Mouse (Mus musculus): ENCODE results near the gene Sgsm1.

Gene Sgsm1

DNA sequence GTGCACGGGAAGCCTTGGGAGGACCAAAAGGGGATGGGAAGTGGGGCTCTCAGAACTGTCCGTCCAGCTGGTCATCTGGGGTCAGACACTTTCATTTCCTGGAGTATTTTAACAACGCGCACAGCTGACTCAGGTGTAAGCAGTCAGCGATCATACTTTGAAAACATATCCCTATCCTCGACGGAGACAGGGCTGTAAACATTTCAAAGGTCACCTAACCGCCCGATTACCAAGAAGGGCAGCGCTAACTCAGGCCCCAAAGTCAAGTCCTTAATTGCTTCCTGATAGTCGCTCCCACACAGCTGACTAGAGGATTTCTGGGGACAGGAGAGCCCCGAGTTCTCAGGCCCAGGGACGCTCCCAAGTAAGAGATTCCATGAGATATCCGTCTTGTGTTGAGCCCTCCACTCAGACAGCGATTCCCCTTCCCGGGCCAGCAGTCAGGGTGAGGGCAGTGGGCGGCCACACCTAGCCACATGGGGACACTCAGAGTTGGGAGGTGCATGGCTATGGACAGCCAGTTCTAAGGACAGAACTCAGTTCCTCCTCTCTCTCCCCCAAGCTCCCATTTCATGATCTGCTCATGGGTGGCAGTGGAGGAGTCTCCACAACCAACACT, 91.9 kb downstream of the Sgsm1 start:
- DNase-seq (ENCODE audit: low read depth, low spot score), result no peak

DNA sequence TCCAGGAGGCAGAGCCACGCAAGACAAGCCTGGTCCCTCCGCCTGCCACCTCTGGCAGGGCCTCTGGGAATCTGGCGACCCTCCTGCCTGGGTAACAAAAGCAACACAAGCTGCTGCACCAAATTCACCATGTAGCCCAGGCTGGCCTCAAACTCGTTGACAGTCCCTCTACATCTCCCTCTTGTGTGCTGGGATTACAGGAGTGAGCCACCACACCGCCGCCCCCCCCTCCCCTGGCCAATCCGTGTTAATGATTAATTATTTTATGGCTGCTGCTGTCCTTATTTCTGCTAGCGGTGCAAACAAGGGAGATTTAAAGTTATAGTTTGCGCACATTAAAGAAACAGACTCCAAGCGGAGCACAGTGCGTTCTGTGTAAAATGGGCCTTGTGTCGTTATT, 93.5 kb downstream of the Sgsm1 start:
- no peak for DNase-seq (ENCODE audit: low read depth, low spot score)

DNA sequence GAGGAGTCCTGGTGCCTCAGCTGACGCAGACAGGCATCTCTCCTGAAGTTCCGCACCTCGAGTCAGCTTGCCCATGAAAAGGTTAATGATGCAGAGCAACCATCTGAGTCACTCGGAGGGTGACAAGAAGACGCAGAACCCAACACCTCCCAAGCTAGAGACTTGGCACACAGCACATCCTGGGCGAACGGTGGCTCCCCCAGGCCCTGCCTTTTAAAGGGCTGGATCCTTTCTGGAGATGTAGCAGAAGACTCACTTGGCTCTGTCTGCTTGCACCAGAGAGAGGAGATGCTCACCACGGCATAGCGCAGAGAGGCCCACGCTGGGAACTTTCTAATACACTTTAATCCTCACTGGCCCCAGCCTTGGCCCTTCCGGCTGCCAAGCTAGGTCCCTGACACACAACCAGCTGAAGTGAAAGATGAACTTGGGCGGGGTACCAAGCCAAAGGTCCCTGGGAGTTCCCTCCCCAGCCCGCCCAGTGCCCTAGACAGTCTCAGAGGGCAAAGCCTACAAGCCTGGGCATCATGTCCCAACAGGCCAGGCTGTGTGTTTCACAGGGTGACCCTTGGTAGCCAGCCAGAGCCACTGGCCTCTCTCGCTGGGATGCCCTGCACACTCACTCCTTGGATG, 94.1 kb downstream of the Sgsm1 start:
- no peak for DNase-seq (ENCODE audit: low read depth, low spot score)

DNA sequence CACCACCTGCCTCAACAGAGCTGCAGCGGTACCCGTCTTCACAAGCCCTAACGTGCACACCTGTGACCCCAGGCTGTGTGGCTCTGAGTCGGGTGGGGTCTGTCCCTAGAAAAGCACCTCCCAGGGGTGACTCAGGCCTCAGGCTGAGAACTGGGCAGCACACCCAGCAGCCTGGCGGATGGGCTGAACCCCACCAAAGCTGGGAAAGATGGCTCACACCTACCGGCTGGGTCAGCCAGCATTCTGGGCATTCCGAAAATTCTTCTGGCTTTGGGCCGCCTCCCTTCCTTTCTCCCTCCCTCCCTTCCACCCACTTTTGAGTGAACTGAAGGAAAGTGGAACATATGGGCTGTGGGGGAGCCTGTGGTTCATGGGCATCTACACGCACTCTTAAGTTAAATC, 95.0 kb downstream of the Sgsm1 start:
- DNase-seq (ENCODE audit: low read depth, low spot score), result no peak

DNA sequence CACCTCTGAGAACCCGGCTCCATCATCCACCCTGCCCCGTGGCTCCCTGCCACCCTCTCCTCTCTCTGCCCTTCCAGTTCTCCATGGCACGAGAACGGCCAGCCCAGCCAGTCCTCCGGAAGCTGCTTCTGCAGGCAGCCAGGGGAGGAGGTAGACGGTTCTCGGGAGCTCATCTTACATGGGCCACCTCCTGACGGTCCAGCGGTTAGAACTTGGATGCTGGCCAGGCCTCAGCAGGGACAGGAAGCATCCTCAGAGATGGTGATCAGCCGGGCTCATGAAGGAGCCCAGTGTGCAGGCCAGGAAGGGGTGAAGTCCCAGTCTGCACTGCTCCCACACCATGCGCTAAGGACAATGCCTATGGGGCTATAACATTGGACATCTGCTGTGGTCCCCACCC, 96.1 kb downstream of the Sgsm1 start:
- no peak for DNase-seq (ENCODE audit: low read depth, low spot score)

DNA sequence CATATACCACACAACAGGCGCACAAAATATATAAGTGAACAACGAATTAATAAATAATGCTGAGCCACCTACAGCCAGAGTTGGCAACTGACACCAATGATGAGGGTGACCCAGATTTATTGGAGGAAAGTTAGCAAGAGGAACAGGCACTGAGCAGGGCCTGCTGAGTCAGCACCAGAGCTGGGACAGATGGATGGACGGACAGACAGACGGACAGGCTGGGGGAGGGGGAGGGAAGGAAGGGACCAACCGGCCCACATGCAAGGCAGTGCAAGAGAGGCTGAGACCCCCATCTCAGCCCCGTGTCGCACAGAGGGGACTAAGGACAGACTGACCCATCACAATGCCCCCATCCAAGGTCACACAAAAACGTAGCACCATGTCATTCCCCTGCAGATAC, 96.5 kb downstream of the Sgsm1 start:
- DNase-seq (ENCODE audit: low read depth, low spot score), result no peak

DNA sequence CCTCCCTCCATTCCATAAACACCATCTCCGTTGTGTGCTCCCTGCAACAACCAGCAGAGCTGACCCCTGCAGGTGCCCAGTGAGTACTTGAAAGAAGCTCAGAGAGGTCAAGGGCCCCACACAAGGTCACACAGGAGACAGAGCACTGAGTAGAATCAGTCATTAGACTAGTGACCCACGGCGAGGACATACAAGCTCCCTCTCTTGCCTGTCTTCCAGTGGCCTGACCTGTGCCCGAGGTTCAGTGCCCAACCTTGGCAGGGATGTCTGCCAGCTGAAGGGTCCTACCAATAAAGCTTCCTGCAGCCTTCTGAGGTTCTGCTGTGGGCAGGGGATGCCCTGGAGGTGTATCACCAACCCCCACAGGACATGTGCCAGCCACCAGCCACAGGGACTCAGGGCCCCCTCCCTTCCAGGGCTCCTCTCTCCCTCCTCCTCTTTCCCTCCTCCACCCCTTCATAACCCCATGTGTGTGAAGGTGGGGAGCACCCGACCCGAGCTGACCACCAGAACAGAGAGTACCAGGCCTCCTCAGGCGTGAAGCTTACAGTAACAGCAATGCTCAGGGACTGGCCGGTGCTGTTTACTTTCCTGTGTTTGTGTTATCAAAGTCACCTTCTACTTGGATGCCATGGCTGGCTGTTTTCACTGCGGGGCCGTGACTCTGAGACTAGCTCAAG, 98.3 kb downstream of the Sgsm1 start:
- DNase-seq (ENCODE audit: low read depth, low spot score), result no peak

DNA sequence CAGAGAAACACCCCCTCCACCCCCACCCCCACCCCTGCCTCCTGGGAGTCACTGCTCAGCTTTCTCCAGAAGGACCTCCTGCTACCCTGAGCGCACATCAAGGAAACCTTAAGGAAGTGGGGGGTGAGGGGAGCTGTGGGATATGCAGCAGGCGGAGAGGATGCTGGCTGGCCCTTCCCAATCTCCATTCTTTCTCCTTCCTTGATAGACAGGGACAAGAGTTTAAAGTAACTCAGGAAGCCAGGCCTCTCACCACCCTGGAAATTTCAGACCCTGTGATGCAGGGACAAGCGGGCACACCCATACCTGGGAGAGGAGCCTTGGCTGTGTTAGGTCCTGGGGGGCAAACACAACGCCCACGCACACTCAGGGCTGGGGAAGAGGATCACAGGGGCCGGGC, 100.3 kb downstream of the Sgsm1 start:
- DNase-seq (ENCODE audit: low read depth, low spot score), result no peak

DNA sequence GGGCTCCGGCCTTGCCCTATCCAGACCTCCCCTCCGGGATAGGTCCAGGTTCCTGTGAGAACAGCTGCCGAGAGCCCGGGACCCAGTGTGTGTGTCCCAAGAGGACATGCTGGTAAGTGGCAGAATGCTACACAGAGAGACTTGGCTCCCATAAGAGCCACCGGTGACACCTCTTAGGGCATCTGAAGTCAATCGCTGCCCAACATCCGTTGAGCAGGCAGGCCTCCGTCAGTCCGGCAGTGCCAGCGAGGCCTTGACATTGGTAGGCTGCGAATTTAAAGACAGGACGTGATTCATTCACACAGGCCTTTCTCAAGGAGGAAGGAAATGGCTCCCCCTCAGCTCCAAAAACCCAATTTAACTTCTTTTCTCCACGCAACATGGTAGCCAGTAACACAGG, 100.7 kb downstream of the Sgsm1 start:
- DNase-seq (ENCODE audit: low read depth, low spot score), result no peak

DNA sequence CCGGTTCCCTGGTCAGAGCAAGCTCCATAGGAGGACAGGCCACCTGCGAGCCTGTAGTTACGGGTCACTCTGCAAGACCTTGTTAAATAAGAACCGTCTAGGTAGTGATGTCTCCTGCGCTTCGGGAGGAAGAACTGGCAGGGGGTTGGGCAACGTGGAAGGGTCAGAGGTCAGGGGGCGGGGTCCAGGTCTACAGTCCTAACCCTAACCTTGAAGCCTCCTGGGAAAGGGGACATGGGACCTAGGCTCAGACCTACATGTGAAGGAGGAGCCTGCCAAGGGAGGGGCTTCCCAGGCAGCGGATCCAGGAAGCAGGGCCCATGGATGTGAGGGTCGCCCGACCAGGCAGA, 101.2 kb downstream of the Sgsm1 start:
- DNase-seq (ENCODE audit: low read depth, low spot score), result no peak

DNA sequence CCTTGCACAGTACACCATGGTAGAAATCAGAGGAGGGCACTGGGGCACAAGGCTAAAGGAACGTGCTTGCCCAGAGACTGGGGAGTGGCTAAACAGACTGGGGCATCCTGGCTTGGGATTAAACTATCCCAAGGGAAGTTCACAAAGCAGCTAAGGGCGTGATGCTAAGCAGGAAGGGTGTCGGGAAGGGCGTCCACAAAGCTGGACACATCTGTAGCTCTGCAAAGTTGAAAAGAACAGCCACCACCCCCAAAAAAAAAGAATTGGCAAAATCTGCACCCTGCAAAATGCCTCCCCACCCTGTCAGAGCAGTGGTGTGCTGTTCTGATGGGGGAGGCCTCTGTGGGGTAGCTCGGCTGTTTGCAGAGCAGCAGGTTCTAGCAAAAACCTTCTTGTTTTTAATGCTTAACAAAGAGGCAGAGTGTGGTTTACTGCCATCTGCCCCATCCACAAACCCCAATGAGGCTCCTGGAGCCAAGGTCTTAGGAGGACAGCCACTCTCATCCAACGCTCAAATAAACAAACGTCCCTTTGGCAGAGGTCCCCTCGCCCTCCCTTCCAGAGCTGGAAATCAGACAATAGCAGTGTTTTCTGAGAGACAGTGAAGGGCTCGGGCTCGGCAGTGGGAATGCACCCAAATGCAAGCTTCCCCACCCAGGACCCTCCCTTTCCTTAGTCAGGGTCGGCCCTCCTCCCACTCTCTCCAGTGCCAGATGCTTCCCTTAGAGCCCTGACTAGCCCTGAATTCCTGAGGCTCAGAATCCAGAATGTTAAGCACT, 101.8 kb downstream of the Sgsm1 start:
- no peak for DNase-seq (ENCODE audit: low read depth, low spot score)

DNA sequence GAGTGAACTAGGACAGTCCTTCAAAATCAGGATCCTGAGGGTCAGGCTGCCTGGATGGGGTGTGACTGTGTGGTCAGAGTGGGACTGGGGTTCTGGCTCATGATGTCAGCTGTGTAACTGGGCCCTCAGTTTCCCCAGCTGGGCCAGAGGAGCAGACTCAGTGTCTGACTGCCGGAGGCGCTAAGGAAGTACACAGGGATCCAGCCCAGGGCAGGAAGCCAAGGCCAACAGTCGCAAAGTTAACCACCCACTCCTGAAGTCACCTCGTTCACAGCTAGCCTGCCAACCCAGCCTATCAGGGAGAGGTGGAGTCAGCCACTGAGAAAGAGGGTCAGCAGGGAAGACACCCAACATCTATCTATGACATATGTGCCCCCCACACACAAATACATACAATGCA, 102.5 kb downstream of the Sgsm1 start:
- no peak for DNase-seq (ENCODE audit: low read depth, low spot score)

DNA sequence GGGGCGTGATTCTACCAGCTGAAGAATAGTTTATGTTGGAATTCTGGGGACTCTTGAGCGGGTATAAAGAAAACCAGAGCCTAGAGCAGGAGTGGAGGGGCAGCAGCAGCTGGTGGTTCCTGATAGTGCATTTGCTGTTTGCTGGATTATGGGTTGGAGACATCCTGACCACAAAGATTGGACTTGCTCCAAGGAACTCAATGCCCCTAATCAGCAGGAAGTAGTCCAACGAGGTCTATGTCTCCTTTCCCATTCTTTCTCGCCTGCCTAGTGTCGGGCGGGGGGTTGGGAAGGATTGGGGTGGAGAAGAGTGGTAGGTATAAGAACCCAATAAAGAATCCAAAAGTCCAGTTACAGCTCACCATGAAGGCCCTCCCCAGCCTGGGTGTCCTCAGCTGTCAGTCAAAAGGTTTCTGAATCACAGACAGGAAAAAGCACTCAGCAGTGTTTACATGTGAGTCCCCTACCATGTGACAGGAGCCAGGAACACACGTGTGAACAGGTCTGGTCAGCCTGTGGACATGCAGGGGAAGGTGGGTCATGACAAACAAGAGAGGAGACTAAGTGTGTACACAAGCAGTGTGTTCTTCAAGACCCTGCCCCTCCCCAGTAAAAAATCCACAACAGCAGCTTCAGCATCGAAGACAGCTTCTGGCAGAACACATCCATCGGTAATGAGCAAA, 103.8 kb downstream of the Sgsm1 start:
- no peak for DNase-seq (ENCODE audit: low read depth, low spot score)

DNA sequence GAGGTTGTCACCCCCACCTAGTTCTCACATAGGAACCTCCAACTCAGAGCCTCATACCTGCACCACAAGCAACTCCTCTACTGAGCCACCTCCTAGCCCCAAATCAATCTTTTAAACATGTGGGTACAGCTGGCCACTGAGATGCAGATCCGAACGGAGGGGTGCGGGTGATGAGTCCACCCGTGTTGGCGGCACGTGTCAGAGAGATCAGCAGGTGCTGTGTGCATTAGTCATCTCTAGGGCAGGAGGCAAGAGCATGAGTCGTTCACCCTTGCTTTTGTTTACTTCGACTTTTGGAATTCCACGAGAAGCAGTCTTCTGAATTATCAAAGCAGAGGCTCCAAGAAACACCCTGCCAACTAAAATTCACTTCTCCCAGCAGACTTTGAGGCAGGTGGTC, 106.4 kb downstream of the Sgsm1 start:
- no peak for DNase-seq (ENCODE audit: low read depth, low spot score)

DNA sequence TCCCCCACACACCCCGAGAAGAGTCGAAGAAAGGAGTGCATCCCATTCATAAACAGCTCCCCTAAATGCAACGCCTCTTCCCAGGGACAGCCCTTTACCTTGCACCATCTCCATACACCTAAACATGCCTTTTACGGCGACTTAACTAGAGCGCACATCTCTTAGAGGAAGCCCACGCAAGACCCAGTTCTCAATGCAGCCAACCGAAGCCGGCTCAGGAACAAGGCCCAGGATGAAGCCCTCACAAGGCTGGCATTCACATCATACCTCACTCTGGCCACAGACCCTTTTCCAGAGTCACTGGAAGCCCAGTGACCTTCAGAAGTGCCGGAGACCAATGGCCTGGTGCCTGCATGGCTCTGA, 110.8 kb downstream of the Sgsm1 start:
- no peak for DNase-seq (ENCODE audit: low read depth, low spot score)

DNA sequence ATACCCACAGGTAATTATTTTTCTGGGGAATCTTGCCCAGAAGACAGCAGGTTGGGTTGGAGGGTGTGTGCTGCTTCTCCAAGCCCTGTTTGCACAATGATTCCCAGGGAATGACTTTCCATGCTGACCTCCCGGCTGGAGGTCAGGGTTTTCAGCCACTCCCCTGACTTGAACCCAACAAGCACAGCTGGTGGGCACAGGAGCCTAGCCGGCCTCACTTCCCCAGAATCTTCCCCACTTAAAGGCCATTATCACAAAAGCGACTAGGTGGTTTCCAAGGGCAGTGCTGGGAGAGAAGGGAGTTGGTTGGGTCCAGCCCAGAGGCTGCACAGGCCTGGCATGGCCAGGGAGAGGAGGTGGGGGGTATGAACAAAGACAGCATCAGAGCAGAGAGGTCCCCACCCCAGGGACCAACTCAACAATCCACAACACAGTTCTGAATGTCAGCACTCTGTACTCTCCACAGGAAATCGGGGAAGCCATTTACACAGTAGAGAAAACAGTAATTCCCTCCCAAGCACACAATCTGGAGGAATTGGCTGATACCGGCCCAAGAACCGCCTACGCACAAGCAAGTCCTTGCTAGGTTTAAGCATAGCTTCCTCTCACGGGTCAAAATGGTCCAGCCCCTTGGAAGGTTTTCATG, 111.3 kb downstream of the Sgsm1 start:
- no peak for DNase-seq (ENCODE audit: low read depth, low spot score)

DNA sequence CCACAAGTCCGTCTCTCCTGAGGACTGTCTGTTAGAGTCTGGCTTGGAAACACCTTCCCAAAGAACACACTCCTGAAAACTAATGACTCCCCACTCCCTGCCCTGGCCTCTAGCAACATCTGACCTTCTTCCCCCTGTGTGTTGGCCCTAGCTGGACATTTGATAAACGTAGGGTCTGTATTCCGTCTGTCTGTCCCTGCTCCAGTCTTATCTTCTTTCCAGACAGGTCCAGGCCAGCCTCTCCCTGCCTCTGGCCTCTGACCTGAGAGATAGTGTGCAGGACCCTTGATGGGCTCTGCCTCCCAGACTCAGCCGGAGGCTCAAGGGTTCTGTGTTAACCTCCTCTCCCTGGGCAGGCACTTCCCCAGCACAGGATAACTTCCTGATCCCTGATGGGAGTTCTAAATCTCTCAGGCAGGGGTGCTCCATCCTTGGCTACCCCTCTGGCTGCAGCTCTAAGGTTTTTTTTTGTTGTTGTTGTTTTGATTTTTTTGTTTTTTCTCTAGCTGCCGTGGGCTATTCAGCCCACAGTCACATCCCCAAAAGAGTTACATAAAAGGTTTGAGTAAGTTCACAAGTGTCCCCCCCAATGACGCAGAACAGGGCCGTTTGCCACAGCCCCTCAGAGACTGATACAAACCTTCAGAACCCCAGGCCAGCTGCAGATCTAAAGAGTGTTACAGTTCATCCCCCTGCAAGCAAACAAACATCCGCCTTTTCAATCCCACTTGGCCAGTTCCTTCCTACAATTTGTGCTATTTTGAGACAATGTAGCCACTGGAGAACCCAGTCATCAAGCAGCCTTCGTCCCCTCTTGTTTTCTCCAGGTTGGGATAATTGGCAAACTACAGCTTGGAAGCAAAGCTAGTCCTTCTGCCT, 113.4 kb downstream of the Sgsm1 start:
- DNase-seq (ENCODE audit: low read depth, low spot score), result no peak

DNA sequence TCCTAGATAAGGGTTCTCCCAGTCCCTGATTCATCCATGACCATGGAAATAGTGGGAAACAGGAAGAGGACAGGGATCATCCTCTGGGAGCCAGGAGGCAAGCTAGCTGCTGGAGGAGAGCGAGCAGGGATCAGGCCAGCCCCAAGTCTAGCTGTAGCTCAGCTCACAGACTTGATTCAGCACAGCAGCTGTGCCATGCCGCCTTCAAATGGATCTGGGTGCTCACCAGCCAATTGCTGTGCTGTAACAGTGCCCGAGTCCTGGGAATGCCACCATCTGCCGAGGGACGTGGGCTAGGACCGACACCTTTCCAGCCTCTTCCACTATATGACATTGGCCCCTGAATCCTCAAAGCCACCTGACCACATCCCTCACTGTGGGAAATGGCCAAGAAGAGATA, 114.7 kb downstream of the Sgsm1 start:
- DNase-seq (ENCODE audit: low read depth, low spot score), result no peak

DNA sequence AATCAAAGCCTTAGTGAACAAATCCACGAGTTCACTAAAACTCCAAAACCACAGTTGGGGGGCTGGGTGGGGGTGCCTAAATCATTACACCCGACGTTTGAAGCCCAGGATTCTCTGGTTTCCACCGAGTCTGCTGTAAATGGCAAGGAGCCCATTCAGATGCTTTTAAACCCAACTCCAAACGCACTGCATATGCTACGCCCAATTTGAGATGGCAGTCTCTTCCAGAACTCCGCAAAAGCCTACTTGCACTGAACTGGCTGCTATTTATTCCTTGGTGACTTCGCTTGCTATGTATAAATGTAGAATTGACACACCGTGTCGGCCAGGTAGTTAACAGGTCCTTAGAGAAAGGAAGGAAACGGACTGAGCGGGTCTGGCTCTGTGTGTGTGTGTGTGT, 115.1 kb downstream of the Sgsm1 start:
- DNase-seq (ENCODE audit: low read depth, low spot score), result no peak

DNA sequence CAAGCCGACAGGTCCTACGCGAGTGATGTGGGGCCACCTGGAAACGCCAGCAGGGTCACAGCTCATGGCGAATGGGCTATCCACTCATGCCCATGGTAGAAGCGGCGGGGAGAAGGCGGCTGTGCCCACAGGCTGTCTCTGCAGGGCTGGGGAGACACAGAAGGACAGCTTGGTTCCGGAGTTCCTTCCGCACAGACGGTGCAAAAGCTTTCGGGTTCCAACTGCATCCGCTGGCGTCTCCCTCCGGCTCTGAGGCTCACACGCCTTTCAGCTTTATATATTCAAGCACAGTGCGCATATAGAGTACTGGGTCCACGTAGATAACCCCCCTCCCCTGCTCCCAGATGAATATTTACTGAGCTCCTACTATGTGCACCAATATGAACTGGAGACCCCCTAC, 116.8 kb downstream of the Sgsm1 start:
- DNase-seq (ENCODE audit: low read depth, low spot score), result no peak
